Mouse (Mus musculus): ENCODE results near the gene Trappc5. TPM values are rescaled to one million over a fixed set of nuclear protein-coding genes. Genes with fewer than 3 reads are reported as not detected.

Gene Trappc5
- 52.9 and 53.3 TPM in 2 replicates for polyA plus RNA-seq (2015; fragmentation: Nextera tagmentation; extraction: Ambion mirVana)

DNA sequence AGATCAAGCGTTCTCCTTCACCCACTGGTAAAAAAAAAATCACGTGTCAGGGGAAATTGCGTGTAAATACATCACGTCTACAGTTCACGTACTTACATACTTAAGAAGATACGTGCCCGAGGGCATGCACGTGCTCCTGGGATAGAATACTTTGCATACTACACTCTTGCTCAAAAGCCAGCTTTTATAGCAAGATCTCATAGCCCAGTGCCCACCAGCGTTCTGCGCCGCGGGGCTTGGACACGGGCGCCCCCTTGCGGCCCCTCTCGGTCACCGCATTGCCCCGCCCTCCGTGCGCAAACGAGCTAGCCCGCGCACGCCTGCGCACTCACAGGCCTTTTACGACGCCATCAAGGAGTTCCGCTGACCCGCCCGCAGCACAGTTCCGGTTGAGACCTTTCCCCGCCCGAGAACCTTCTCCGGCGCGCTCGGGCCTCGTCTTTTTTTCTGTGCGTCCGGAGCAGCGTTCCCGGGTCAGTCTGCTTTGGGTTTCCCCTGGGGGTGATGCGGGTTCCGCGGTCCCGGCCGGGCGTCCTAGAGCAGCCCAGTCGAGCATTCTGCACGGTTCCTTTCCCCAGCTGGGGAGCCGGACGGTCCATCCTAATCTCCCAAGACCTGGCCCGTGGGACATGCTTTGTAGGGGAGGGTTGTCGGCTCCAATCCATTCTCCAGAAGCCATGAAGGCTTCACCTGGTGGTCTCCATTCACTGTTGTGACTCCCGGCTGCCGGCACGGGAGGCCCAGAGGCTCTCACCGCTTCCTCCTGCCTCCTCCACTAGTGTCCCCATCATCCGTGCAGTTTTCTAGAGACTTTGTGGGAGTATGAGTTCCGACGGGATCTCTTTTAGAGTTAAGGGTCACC is at the start of gene Trappc5:
Gene Trappc5 (plus strand): TSS at position 169 of the 862 bp plus-strand sequence.
- ATAC-seq (ENCODE audit: low read depth) = peak; percentile 82
- H3K4me1 ChIP-seq (replicated peaks) = peaks cover 28% of the 10 kb centered on the region
- peak within 1 kb of the TSS; percentile 97 for H3K4me2 ChIP-seq
- peak within 1 kb of the TSS; percentile 91 for H3K9ac ChIP-seq
- H3K27ac ChIP-seq (replicated peaks) = peak within 1 kb of the TSS; percentile 87
- 1% methylated on average over 61 of the region's 61 CpGs for WGBS
- H3K36me3 ChIP-seq = peaks cover 28% of the 10 kb centered on the region
- no peaks in the 10 kb centered on the region for H3K27me3 ChIP-seq
- H3K9me3 ChIP-seq = no peaks in the 10 kb centered on the region
- peak within 1 kb of the TSS; percentile 88 for H3K4me3 ChIP-seq

DNA sequence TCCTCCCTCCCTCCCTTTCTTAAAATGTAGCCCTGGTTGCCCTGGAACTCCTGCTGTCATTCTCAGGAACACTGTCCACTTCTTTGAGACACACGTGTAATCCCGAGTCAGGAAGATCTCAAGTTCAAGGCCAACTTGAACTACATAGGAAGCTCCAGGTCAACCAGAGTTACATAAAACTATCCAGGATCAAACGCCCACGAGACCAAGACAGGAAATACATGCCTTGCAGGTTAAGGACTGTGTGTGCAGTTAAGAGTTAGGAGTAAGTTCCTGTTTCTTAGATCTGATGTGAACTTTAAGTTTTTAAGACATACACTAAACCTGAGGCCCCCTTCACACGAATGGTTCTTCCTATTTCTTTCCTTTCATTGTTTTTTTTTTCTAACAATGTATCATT is 49.1 kb upstream of the Trappc5 start:
- H3K27ac ChIP-seq (replicated peaks) = no peak overlapping the region
- 0 out of 2 replicates have a peak, but pooled peaks cover 3% of the 10 kb centered on the region for H3K36me3 ChIP-seq
- H3K4me3 ChIP-seq = no peak overlapping the region
- no peak overlapping the region for H3K4me2 ChIP-seq
- ATAC-seq (ENCODE audit: low read depth) = no peak
- no peaks in the 10 kb centered on the region for H3K9me3 ChIP-seq
- H3K9ac ChIP-seq = no peak overlapping the region
- H3K27me3 ChIP-seq = peaks cover 31% of the 10 kb centered on the region
- 68% methylated on average over 5 of the region's 5 CpGs for whole genome bisulfite sequencing
- H3K4me1 ChIP-seq (replicated peaks) = peaks cover 18% of the 10 kb centered on the region

DNA sequence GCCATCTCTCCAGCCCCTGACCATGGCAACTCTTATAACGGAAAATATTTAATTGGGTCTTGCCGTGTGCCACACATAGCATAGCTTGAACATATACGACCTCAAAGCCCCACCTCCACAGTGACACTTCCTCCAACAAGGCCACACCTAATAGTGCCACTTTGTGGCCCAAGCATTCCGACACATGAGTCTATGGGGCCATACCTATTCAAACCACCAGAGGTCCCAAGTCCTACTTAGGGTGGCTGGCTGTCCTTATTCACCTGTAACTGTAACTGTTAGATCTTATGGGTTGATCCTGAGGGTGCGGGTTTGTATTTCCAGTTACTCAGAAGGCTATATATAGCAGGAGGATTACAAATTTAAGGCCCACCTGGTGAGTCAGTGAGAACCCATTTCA is 48.1 kb upstream of the Trappc5 start:
- Histone ChIP-seq H3K4me2 (no peak overlapping the region), H3K27me3 (peaks cover 31% of the 10 kb centered on the region), H3K9ac (no peak overlapping the region), H3K27ac (replicated peaks) (no peak overlapping the region), H3K9me3 (no peaks in the 10 kb centered on the region), H3K4me1 (replicated peaks) (peaks cover 11% of the 10 kb centered on the region), H3K4me3 (no peak overlapping the region), H3K36me3 (0 out of 2 replicates have a peak, but pooled peaks cover 3% of the 10 kb centered on the region)
- WGBS = 32% methylated on average over 5 of the region's 5 CpGs
- ATAC-seq (ENCODE audit: low read depth) = no peak

DNA sequence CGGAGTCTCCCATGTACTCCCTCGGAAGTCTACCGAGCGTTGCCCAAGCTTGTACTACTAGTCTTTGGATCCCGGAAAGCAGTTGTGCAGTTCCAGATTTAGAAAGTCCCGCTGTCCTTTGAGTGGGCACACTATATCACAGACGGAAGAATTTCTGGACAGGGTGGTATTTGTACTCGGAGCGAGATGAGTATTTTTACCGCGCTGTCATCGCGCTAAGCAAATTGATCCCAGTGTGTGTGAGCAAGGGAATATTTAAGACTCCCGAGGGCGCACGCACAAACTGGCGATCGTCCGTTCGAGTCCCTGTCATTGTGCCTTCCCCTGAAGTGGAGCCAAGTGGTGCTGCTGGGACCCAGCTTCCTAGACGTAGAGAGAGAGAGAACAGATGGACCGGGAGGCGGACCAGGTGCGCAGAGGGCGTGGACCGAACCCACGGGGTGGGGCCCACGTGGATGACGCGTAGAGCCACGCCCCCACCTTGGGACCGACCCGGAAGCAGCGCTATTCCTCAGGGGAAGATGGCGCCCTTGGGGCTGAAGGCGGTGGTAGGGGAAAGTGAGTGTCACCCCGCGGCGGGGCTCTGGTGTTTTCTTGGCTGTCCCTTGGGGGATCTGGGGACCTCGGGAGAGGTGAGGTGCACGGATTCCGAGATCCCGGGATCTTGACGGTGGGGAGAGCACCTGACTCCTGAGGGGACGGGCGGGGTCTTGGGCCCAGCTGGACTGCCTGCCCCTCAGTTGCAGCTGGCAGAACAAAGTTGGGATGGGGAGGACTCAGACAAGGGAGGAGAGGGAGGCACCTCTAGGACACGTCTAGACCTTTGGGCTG is 45.2 kb upstream of the Trappc5 start, which contains the start of gene Stxbp2:
Gene Stxbp2 (plus strand): TSS at position 309 of the 831 bp plus-strand sequence.
- Histone ChIP-seq H3K4me3 (peak within 1 kb of the TSS; percentile 46), H3K9me3 (no peaks in the 10 kb centered on the region), H3K4me2 (peak within 1 kb of the TSS; percentile 75), H3K9ac (peak within 1 kb of the TSS; percentile 66), H3K27me3 (peaks cover 31% of the 10 kb centered on the region), H3K36me3 (no peaks in the 10 kb centered on the region), H3K4me1 (replicated peaks) (peaks cover 11% of the 10 kb centered on the region), H3K27ac (replicated peaks) (no peak within 1 kb of the TSS)
- WGBS = 6% methylated on average over 47 of the region's 47 CpGs
- ATAC-seq (ENCODE audit: low read depth) = peak; percentile 80

DNA sequence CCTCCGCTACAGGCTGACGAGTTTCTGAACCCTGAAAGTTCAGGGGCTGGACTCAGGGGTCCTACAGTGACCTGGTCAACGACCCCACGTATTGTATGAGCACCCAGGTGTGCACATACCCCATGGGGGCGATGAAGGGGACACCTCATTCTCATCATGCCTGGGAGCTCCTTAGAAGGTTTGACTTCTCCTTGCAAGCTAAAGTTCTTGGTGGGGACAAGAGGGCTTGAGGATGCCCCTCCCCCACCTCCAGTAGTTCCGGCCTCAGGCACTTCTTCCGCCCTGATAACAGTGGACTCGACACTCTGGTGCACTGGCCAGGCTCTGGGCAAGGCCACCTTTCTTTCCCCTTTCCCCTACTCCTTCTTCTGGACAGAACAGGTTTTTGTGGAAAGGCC is 44.6 kb upstream of the Trappc5 start:
- H3K27me3 ChIP-seq = peaks cover 31% of the 10 kb centered on the region
- H3K4me1 ChIP-seq (replicated peaks) = peaks cover 11% of the 10 kb centered on the region
- H3K27ac ChIP-seq (replicated peaks) = no peak overlapping the region
- H3K36me3 ChIP-seq = no peaks in the 10 kb centered on the region
- peak overlapping the region; percentile 46 for H3K4me3 ChIP-seq
- H3K9ac ChIP-seq = peak overlapping the region; percentile 66
- H3K9me3 ChIP-seq = no peaks in the 10 kb centered on the region
- no peak; the same call in 1 of the 2 replicates for ATAC-seq (ENCODE audit: low read depth)
- peak overlapping the region; percentile 75 for H3K4me2 ChIP-seq
- WGBS = 19% methylated on average over 8 of the region's 8 CpGs

DNA sequence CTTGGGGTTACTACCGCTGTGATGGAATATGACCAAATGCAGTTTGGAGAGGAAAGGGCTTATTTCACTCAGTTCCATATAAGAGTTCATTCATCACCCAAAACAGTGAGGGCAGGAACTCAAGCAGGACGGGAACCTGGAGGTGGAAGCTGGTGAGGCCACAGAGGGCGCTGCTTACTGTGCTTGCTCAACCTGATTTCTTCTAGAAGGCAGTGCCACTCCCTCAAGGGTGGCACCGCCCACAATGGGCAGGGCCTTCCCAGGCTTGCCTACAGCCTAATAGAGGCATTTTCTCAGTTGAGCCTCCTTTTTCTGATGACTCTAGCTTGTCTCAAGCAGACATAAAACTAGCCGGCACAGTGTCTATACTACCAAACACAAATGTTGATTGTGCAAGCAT is 30.3 kb upstream of the Trappc5 start:
- no peak overlapping the region for H3K4me2 ChIP-seq
- H3K27me3 ChIP-seq = no peaks in the 10 kb centered on the region
- H3K4me1 ChIP-seq (replicated peaks) = no peaks in the 10 kb centered on the region
- ATAC-seq (ENCODE audit: low read depth) = no peak
- no peak overlapping the region for H3K4me3 ChIP-seq
- WGBS = 21% methylated on average over 5 of the region's 5 CpGs
- H3K9me3 ChIP-seq = no peaks in the 10 kb centered on the region
- H3K9ac ChIP-seq = no peak overlapping the region
- no peak overlapping the region for H3K27ac ChIP-seq (replicated peaks)
- no peaks in the 10 kb centered on the region for H3K36me3 ChIP-seq

DNA sequence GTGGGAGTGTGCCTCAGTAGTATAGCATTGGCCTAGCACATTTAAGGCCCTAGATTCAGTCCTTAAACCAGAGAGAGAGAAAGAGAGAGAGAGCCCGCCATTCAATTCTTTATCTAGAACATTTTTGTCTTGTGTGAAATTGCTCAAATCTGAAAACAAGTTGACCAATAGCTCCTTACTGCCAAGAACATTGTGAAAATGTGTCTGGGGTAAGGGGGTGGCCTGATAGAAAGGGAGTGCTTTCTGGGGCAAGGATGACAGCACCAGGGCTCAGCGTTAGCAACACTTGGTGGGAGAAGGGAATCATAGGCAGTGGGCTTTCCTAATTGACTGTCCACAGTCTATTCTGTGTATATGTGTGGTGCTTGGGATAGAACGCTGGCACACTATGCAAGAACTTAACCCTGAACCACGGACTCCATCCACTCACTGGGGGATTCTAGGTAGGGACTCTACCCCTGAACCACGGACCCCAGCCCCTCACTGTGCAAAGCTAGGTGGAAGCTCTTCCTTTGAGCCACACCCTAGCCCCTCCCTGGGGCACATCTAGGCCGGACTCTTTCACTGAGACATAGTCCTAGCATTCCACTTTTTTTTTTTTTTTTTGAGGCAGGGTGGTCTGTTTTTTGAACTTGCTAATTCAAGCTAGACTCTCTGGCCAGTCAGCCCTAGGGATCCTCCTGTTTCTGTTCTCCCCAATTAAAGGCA is 29.1 kb upstream of the Trappc5 start:
- no peak overlapping the region for H3K9ac ChIP-seq
- no peak overlapping the region for H3K4me3 ChIP-seq
- H3K36me3 ChIP-seq = no peaks in the 10 kb centered on the region
- WGBS = 82% methylated on average over 6 of the region's 6 CpGs
- no peaks in the 10 kb centered on the region for H3K27me3 ChIP-seq
- no peak overlapping the region for H3K27ac ChIP-seq (replicated peaks)
- H3K4me2 ChIP-seq = no peak overlapping the region
- no peaks in the 10 kb centered on the region for H3K4me1 ChIP-seq (replicated peaks)
- no peaks in the 10 kb centered on the region for H3K9me3 ChIP-seq
- ATAC-seq (ENCODE audit: low read depth) = no peak

DNA sequence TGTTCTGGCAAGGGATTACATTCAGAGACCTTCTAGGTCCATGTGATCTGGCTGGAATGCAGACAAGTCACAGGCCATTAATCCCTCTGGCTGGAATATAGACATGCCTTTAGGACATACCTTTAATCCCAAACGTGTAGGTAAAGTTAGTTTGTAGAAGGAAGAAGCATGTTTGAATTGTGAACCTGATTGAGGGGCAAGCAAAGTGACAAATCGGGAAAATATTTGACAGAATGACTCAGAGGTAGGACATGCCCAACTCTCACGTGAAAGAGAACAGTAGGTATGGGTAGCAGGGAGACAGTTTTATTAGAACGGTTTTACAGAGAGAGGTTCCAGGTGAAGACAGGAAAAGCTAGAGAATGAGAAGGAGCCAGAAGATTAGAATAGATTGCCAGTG is 28.5 kb upstream of the Trappc5 start:
- no peaks in the 10 kb centered on the region for H3K27me3 ChIP-seq
- no peak overlapping the region for H3K4me3 ChIP-seq
- H3K4me1 ChIP-seq (replicated peaks) = no peaks in the 10 kb centered on the region
- no peak overlapping the region for H3K9ac ChIP-seq
- H3K27ac ChIP-seq (replicated peaks) = no peak overlapping the region
- H3K9me3 ChIP-seq = no peaks in the 10 kb centered on the region
- no peak overlapping the region for H3K4me2 ChIP-seq
- no peak for ATAC-seq (ENCODE audit: low read depth)
- no peaks in the 10 kb centered on the region for H3K36me3 ChIP-seq
- WGBS = 82% methylated on average over 4 of the region's 4 CpGs

DNA sequence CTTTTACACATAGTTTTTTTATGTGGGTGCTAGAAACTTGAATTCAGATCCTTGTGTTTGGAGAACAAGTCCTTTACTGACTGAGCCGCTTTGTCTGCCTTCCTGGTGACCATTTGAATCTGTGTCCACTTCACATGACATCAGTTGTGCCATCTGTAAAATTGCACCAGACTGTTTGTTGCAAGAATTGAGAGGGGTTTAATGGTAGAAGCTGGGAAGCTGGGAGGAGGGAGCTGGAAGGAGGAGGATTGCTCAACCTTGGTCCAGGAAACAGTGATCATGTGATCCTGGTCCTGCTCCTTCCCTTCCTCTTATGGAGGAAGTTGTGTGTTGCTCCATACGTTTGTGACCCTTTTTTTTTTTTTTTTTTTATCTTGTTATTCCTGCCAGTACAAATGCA is 27.8 kb upstream of the Trappc5 start:
- Histone ChIP-seq H3K27me3 (no peaks in the 10 kb centered on the region), H3K4me1 (replicated peaks) (no peaks in the 10 kb centered on the region), H3K27ac (replicated peaks) (no peak overlapping the region), H3K9ac (no peak overlapping the region), H3K36me3 (no peaks in the 10 kb centered on the region), H3K4me2 (no peak overlapping the region), H3K4me3 (no peak overlapping the region), H3K9me3 (no peaks in the 10 kb centered on the region)
- no peak for ATAC-seq (ENCODE audit: low read depth)
- 72% methylated on average over 2 of the region's 2 CpGs for WGBS

DNA sequence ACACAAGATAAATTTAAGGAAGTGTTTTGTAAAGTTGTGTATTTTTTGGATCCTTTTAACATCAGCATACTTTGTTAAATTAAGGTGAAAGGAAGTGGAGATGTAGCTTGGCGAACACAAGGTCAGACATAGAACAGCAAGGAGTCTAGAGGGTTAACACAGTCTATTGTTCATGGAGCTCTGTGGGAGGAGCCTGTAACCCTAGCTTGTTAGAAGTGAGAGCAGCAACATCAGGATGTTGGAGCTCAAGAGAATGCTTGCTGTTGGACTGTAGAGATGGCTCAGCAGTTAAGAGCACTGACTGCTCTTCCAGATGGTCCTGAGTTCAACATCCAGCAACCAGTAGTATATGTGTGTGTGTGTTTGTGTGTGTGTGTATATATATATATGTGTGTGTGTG is 27.1 kb upstream of the Trappc5 start:
- no peak overlapping the region for H3K4me2 ChIP-seq
- no peaks in the 10 kb centered on the region for H3K36me3 ChIP-seq
- 39% methylated on average over 1 of the region's 1 CpGs for WGBS
- no peak overlapping the region for H3K4me3 ChIP-seq
- no peaks in the 10 kb centered on the region for H3K9me3 ChIP-seq
- H3K9ac ChIP-seq = no peak overlapping the region
- ATAC-seq (ENCODE audit: low read depth) = no peak
- H3K27ac ChIP-seq (replicated peaks) = no peak overlapping the region
- no peaks in the 10 kb centered on the region for H3K27me3 ChIP-seq
- no peaks in the 10 kb centered on the region for H3K4me1 ChIP-seq (replicated peaks)

DNA sequence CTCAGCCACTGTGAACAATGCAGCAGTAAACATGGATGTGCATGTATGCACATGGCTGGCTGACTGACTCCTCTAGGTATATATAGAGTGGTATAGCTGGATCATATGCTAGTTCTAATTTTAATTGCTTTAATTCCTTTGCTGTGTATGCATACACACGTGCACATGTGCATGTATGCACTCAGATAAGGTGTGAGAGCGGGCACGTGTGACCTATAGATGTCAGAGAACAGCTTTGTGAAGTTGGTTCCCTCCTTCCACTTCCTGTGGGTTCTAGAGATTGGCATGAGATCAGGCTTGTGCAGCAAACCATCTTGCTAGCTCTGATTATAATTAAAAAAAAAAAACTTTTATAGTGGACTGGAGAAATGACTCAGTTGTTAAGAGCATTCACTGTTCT is 23.3 kb upstream of the Trappc5 start:
- Histone ChIP-seq H3K9ac (no peak overlapping the region), H3K27ac (replicated peaks) (no peak overlapping the region), H3K4me3 (no peak overlapping the region), H3K9me3 (no peaks in the 10 kb centered on the region), H3K4me1 (replicated peaks) (peaks cover 8% of the 10 kb centered on the region), H3K36me3 (no peaks in the 10 kb centered on the region), H3K4me2 (no peak overlapping the region), H3K27me3 (no peaks in the 10 kb centered on the region)
- ATAC-seq (ENCODE audit: low read depth) = no peak
- WGBS = 67% methylated on average over 3 of the region's 3 CpGs

All from neural tube, embryonic 13.5 days (tissue).